Mouse (Mus musculus): ENCODE measurements at regions not wholly inside any gene's neighbourhood (a gene's known extent, or its start where the extent isn't known, plus 50 kb on each side); places are given as distances from the start of the nearest gene placed in this dataset.

GRCm38 (mm10) chr16:21362663-21363367 is 60.1 kb upstream of the Vps8 start:
- peak; percentile 38 for DNase-seq (ENCODE audit: low spot score)

GRCm38 (mm10) chr16:21364885-21365284 is 58.0 kb upstream of the Vps8 start:
- no peak for DNase-seq (ENCODE audit: low spot score)

GRCm38 (mm10) chr16:21367449-21367848 is 55.5 kb upstream of the Vps8 start:
- DNase-seq (ENCODE audit: low spot score) = peak; percentile 69

- DNase-seq (ENCODE audit: low spot score) = no peak
Observed at GRCm38 (mm10) chr16:21368821-21369220, 54.1 kb upstream of the Vps8 start.

GRCm38 (mm10) chr16:21369569-21370512 is 53.1 kb upstream of the Vps8 start:
- DNase-seq (ENCODE audit: low spot score) = peak; percentile 34
